Mouse (Mus musculus): Measurements from ENCODE around the gene Egflam.

GRCm38 (mm10) chr15:7263339-7263738 is 134.9 kb downstream of the Egflam start:
- TF ChIP-seq CTCF (IDR thresholded peaks at IDR 0.05; ENCODE audit: extremely low read depth, insufficient read depth, low read length) (no peak), POLR2A (IDR thresholded peaks at IDR 0.05; ENCODE audit: extremely low read depth, insufficient read depth, low read length) (no peak)

Data from cortical plate, adult 2 months (tissue).